Mouse (Mus musculus): ENCODE data around the gene Tmem80.

GRCm38 (mm10) chr7:141341689-141342226 lies 14.2 kb downstream of the Tmem80 start:
- TF ChIP-seq CTCF (IDR thresholded peaks at IDR 0.05; ENCODE audit: extremely low read depth, insufficient read length, insufficient replicate concordance, low read depth, low read length), result no peak
- no peak for TF ChIP-seq POLR2A (IDR thresholded peaks at IDR 0.05; ENCODE audit: low read depth, low read length)

Measured in small intestine, adult 2 months (tissue).